Mouse (Mus musculus) CD4-positive helper T cell, adult 2 months (primary cell): Measurements from ENCODE around the gene Abca8b.
"Not testable (repeated sequence)": the region's sequence is repeated elsewhere in the genome, so short reads cannot be mapped to it uniquely, and the experiment has no call there.

ENCODE experiments used
- DNase-seq: peaks from one replicate; pipeline ENCODE4 v3.0.0-alpha.2; 2012; ENCODE audit warnings: low read depth, missing footprints, low spot score

Abca8b gene

DNA sequence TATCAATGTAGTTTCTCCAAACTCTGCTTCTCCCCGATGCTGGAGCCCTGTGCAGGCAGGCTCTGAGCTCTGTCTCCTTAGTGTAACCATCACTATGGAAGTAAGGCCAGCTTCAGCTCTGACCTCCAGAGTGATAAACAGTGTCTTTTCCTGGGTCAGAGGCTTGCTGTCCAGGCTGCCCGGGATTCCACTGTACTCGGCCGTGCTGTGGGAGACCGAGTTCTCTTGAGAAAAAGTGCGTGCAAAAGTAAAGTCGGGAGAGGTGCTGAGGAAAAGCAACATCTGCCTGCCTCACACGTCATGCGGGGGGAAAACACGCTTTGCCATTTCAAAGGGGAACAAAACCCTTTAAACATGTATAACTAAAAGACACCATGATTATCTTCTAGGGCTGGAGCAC, 79.0 kb downstream of the Abca8b start:
- no peak for DNase-seq

- DNase-seq: not testable (repeated sequence)
Observed at GRCm38 (mm10) chr11:109913156-109913555, 82.5 kb downstream of the Abca8b start.

GRCm38 (mm10) chr11:109912118-109912517, 83.5 kb downstream of the Abca8b start:
- not testable (repeated sequence) for DNase-seq

DNA sequence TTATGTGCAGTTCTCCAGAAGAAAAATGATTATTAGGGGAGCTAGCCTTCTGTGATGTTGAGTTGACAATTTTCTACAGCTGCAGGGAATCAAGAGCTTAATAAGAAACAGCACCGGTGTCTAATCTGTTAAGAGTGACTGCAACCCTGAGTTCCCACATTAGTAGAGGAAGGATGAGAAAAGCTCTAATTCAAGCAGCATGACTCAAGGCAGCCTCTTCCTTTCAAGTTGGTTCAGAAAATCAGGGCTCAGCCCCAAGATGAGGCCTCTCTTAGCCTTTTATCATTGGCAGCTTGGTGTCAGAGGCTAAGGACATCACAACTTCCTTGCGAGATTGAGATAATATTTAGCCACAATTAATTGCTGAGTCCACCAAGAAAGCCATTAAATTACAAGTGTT, 85.8 kb downstream of the Abca8b start:
- DNase-seq: no peak

DNA sequence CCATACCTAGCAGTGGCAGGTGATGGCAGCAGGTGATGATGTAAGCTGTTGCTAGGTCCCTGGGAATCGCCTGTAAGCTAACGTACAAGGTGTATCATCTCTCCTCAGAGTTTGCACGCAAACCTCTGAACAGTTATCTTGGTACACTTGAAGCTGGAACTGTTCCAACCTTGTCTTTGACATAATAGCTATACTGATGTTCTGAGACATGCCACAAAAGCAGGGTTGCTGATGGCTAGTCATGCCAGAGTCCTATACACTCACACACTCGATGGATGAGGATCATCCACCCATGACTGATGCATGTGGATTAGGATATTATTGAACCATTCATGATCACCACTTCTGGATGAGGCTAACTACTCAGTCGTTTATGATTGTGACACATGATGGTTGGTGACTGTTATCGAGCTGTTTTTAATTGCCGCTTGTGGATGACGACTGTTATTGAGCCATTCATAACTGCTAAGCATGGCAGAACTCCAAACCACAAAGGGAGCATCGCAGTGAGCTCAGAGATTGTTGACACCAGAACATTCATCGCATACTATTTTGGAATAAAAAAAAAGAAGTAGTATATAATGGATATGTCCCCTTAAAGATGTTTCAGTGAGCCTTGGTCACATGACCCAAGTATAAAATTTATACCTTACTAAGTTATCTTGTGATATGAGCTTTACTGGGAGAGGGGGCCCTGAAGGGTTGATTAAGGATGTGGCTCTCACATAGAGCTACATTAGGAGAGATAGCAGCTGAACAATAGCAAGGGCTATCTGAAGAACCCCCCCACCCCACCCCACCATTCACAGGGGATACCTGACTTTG, 87.2 kb downstream of the Abca8b start:
- no peak for DNase-seq

DNA sequence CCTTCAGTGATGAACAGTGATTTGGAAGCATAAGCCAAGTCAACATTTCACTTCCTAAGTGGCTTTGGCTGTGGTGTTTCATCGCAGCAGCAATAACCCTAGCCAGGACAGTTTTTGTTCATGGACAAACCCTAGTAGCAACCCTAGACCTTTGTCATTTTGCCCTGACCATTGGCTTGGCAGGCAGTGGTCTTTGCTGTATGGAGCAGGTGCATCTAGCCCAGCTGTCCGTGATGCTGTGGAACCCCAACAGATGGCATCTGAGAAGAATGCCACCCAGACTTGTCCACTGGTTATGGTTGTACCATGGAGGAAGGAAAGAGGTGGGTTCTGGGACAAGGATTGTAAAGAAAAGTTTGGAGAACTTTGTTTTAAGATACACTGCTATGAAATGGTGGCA, 88.1 kb downstream of the Abca8b start:
- DNase-seq: no peak

DNA sequence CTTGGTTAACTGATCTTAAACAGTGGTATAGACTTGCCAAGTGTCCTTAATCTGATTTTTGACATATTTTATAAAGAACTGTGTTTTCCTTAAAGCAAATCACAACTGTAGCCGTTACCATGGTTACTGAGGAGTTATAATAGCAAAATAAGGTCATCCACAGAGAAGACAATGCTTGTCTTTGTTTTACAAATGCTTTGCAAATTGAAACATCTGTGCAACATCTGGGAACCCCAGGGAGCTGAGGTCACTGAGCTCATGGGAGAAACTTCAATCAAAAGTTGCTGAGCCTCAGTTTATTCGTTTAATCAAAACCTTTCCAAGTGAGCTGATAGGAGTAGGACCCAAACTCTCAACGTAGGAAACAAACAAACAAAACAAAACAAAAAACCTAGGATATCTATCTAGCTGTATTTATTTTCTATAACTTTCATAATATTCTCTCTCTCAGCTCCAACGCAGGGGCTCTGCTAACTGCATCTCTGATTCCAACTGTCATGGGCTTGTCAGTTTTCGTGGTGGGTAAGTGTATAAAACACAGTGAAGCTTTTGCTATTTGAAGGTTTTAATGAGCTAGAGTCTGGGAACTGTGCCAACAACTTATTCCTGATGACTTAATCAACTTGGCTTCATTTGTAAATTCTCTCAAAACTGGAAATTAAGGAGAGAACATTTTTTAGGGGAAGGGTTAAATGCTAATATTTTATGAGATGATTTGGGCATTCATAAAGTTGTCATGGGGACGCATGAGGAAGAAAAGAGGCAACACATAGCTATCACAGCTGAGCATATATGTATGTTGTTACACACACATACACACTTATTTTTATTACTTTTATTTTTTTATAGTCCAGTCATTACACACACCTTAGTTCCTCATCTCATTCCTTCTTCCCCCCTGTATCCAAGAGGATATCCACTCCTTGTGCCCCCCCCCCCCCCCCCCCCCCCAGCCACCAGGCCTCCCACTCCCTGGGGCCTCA, 92.7 kb downstream of the Abca8b start:
- no peak for DNase-seq

GRCm38 (mm10) chr11:109900491-109901241, 95.0 kb downstream of the Abca8b start:
- no peak for DNase-seq

GRCm38 (mm10) chr11:109898791-109899467, 96.7 kb downstream of the Abca8b start:
- no peak for DNase-seq

DNA sequence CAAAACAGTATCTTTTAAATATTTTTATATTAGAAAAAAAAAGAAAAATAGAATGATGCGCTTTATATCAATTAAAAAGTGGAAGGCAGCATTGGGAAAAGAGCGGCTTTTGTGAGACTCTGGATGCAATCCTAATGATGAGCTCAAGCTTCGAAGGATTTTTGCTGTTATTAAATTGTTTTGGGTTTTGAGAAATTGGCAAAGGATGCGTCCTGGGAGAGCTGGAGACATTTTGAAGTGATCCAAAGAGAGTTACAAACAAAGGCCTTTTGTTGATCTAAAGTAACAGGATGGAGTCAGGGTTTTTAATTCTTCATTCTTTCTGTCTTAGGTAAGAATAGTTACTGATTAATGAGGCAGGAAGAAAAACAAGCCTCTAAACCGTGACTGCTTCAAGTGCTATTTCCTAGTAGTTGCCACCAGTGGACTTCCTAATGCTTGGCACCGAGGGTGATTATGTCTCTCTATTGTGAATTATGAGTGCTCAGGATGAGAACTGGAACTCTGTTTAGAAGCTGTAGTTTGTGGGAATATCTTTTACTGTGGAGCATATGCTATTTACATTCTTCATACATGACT, 99.6 kb downstream of the Abca8b start:
- DNase-seq: no peak

GRCm38 (mm10) chr11:109895496-109895895, 100.1 kb downstream of the Abca8b start:
- DNase-seq: no peak

DNA sequence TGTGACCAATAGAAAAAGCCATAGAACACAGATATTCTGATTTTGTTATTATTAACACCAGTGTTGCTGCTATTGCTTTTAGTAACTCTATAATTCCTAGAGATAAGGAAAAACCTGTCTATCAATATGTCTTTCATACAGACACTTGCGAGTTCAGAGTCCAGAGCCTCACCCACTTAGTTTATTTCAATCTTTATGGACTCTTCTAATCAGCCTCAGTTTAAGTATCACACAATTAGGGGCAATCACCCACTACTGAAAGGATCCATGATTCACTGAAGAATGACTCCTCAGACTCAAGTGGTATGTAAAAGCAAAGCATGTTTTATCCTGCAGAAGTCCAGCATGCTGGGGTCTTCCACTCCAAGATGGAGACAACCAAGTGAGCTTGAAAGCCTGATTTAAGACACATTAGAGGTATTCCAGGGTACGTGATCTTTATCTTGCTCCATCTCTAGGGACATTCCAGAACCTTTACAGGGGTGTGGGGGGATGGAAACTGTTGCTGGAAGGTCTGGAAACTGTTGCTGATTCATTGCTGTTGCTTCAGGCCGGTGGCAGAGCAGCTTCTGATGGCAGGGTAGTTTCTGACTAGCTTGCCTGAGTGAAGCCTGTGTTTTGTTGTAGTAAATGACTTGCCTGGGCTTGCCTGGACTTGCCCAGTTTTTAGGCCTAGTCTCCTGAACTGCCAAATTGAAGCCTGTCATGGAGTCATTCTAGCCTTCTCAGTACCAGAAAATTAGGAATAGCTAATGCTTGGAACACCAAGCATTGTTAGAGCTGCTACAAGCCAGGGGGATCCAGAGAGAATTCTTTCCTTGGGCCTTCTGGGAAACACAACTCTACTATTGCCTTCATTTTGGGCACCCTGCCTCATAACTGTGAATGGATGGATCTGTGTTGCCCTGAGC, 101.5 kb downstream of the Abca8b start:
- DNase-seq: no peak

DNA sequence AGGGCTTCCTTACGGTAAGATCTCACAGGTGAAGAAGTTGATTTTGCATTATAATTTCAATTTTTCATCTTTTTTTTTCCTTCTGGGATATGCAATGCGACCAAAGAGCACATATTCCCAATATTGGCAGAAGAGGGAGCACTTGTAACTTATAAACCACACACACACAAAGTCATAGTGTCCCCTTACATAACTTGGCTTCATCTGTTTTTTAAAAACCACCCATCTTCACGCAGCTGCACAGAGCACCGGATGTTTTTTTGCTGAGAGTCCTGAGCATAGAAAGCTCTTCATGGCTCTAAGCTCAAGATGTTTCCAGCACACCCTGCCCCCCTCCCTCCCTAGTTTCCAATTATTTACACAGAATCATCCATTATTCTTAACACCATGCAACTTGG, 103.7 kb downstream of the Abca8b start:
- peak; percentile 7 for DNase-seq

DNA sequence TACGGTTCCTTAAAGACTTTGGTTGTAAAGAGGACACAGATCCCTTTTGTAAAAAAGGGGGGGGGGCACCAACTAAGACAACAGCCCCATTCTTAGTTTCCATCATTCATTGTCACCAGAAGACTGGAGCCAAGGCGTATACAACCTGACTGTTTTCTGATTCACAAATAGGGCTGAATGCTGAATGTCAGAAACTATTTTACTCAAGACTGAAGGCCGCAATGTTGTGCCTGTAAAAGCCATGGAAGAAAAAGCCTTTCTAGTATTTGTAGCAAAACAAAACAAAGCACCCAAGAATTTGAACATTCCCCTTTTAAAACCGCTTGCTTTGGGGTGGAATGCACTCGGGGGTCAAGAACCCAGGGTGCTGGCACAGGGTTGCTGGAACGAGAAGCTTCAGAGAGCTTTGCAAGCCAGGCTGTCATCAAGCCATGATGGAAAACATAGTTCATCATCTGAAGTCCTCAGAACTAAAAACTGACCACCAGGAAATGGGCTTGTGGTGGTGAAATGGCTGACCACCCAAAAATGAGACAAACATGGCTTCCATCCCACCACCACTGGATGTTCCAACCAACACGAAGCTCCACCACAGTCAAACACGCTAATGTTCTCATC, 104.2 kb downstream of the Abca8b start:
- no peak for DNase-seq

GRCm38 (mm10) chr11:109889595-109889994, 106.0 kb downstream of the Abca8b start:
- no peak for DNase-seq

- no peak for DNase-seq
Observed at GRCm38 (mm10) chr11:109886757-109887156, 108.9 kb downstream of the Abca8b start.

DNA sequence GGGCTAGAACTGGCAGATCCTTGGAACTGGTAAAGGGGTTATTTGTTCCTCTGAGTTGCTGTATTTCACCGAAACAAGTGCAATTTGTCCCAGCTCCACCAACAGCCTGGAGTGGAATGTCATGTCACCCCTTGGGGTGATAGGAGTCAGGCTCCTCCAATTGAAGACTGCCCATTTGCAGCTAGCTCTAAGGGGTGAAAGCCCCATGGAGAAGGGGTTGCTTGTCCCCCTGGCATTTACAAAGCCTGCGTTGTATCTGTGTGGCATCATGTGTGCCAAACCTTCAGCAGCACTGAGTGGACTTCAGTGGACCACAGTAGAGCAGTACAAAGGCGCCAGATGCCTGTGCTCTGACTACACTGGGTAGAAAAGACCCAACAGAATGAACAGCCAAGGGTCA, 110.1 kb downstream of the Abca8b start:
- no peak for DNase-seq

DNA sequence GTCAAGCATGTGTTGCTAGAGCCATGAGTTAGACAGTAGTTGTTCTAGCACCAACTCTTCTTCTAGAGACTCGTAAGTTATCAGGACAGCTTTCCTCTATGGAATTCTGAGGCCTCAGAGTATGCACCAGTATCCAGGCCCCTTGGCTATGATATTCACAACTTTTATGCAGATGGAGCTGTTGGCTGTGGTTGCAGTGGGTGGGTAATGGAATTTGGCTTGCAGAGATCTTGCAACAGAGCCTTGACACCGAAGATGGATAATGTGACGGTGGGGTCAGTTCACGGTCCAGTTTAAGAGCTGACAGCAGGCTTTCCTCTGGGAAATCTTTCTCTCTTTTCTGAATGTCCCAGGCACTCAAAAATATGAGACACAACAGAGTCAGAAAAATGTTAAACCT, 110.8 kb downstream of the Abca8b start:
- DNase-seq: no peak

- no peak for DNase-seq
Observed at GRCm38 (mm10) chr11:109884126-109884525, 111.5 kb downstream of the Abca8b start.
